Mouse (Mus musculus): ENCODE measurements around the gene Cenpe. TPM values are rescaled to one million over a fixed set of nuclear protein-coding genes. Genes with fewer than 3 reads are reported as not detected.

Cenpe gene
- polyA plus RNA-seq, 1 experiment, result 3.3 TPM

GRCm38 (mm10) chr3:135315720-135316425, 103.5 kb downstream of the Cenpe start:
- Histone ChIP-seq H3K4me2 (ENCODE audit: low read depth) (no peak overlapping the region), H3K4me3 (no peak overlapping the region), H3K36me3 (ENCODE audit: control insufficient read depth, insufficient read depth) (no peaks in the 10 kb centered on the region), H3ac (ENCODE audit: control insufficient read depth, insufficient read length) (no peak overlapping the region), H3K27me3 (ENCODE audit: control insufficient read depth, insufficient read depth, insufficient read length) (no peaks in the 10 kb centered on the region), H3K79me2 (ENCODE audit: control insufficient read depth, insufficient read depth) (no peaks in the 10 kb centered on the region)
- no peak for TF ChIP-seq E2F4 (IDR thresholded peaks at IDR 0.05; ENCODE audit: insufficient read depth)
- TF ChIP-seq SRF (IDR thresholded peaks at IDR 0.05; ENCODE audit: control insufficient read depth, insufficient read length, low read depth), result no peak
- TF ChIP-seq MYOG (IDR thresholded peaks at IDR 0.05; ENCODE audit: control insufficient read depth in 1 of 3, insufficient read depth in 1 of 3, insufficient read length in 2 of 3, low read depth in 2 of 3), result no peak

DNA sequence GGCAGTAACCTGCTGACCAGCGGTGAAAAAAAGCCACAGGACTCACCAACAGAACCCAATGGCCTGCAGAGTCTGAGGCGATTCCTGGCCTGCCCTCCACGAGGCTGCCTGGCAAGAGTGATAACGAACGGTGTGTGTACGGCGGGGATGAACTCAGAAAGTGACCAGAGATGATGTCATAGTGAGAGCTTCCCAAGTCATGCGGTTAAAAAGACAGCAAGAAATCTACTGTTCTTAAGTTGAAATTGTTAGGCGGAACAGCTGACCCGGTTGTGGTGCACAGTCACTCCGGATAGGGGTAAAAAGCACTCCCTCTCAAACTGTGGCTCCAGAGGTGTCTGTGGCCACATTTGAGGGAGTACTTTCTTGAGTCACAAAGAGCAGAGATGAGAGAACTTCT, 106.0 kb downstream of the Cenpe start:
- Histone ChIP-seq H3K4me3 (no peak overlapping the region), H3K4me2 (ENCODE audit: low read depth) (no peak overlapping the region), H3ac (ENCODE audit: control insufficient read depth, insufficient read length) (no peak overlapping the region), H3K36me3 (ENCODE audit: control insufficient read depth, insufficient read depth) (no peaks in the 10 kb centered on the region), H3K27me3 (ENCODE audit: control insufficient read depth, insufficient read depth, insufficient read length) (no peaks in the 10 kb centered on the region), H3K79me2 (ENCODE audit: control insufficient read depth, insufficient read depth) (no peaks in the 10 kb centered on the region)
- no peak for TF ChIP-seq TCF12 (IDR thresholded peaks at IDR 0.05; ENCODE audit: insufficient read depth, poor library complexity, severe bottlenecking)
- TF ChIP-seq POLR2AphosphoS2 (IDR thresholded peaks at IDR 0.05; ENCODE audit: insufficient read length, low read depth), result no peak
- no peak for TF ChIP-seq MYOD1 (IDR thresholded peaks at IDR 0.05; ENCODE audit: control insufficient read depth in 1 of 3, insufficient read length in 2 of 3, low read depth in 2 of 3)
- TF ChIP-seq MYOG (IDR thresholded peaks at IDR 0.05; ENCODE audit: control insufficient read depth in 1 of 3, insufficient read depth in 1 of 3, insufficient read length in 2 of 3, low read depth in 2 of 3), result no peak
- TF ChIP-seq REST (IDR thresholded peaks at IDR 0.05; ENCODE audit: insufficient read depth, insufficient read length), result no peak
- no peak for TF ChIP-seq MAX (IDR thresholded peaks at IDR 0.05; ENCODE audit: low read depth)

Other genes with a start within 250 kb of the Cenpe start
- gene Bdh2, start 68.7 kb downstream of the Cenpe start, polyA plus RNA-seq (2012; fragmentation: generic; extraction: Trizol), result 3.9 TPM
- gene Slc9b2, start 95.2 kb downstream of the Cenpe start, polyA plus RNA-seq (2012; fragmentation: generic; extraction: Trizol), result 0.29 TPM
- not detected for gene Slc9b1, start 135.5 kb downstream of the Cenpe start, polyA plus RNA-seq (2012; fragmentation: generic; extraction: Trizol)
- 10.8 TPM for gene Cisd2, start 211.4 kb downstream of the Cenpe start, polyA plus RNA-seq (2012; fragmentation: generic; extraction: Trizol)
- gene Ube2d3, start 225.6 kb downstream of the Cenpe start, polyA plus RNA-seq (2012; fragmentation: generic; extraction: Trizol), result 237 TPM